Mouse (Mus musculus): ENCODE measurements around the gene Tmem198b. TPM values are rescaled to one million over a fixed set of nuclear protein-coding genes. Genes with fewer than 3 reads are reported as not detected.

The Tmem198b gene
- polyA plus RNA-seq, 1 experiment from 2014 or later, result 15.4 TPM

GRCm38 (mm10) chr10:128795581-128795980 lies 8.6 kb downstream of the Tmem198b start:
- Histone ChIP-seq H3K9ac (no peak overlapping the region), H3K9me3 (no peaks in the 10 kb centered on the region), H3K27me3 (replicated peaks) (no peaks in the 10 kb centered on the region), H3K4me2 (no peak overlapping the region), H3K4me3 (replicated peaks) (no peak overlapping the region), H3K36me3 (no peaks in the 10 kb centered on the region), H3K27ac (no peak overlapping the region), H3K4me1 (no peaks in the 10 kb centered on the region)
- 91% methylated on average over 3 of the region's 3 CpGs for WGBS
- ATAC-seq (ENCODE audit: insufficient read depth, low FRiP score, low read depth), result no peak

- ATAC-seq (ENCODE audit: insufficient read depth, low FRiP score, low read depth), result no peak
- no peak overlapping the region for H3K9ac ChIP-seq
- no peaks in the 10 kb centered on the region for H3K36me3 ChIP-seq
- H3K27ac ChIP-seq, result no peak overlapping the region
- 87% methylated on average over 5 of the region's 5 CpGs for WGBS
- H3K9me3 ChIP-seq, result no peaks in the 10 kb centered on the region
- H3K4me2 ChIP-seq, result no peak overlapping the region
- H3K4me3 ChIP-seq (replicated peaks), result no peak overlapping the region
- H3K4me1 ChIP-seq, result no peaks in the 10 kb centered on the region
- no peaks in the 10 kb centered on the region for H3K27me3 ChIP-seq (replicated peaks)
Measured at GRCm38 (mm10) chr10:128794391-128794790, 9.8 kb downstream of the Tmem198b start.

GRCm38 (mm10) chr10:128793258-128793657 lies 10.9 kb downstream of the Tmem198b start:
- Histone ChIP-seq H3K27me3 (replicated peaks) (no peaks in the 10 kb centered on the region), H3K9ac (no peak overlapping the region), H3K27ac (no peak overlapping the region), H3K4me3 (replicated peaks) (no peak overlapping the region), H3K4me2 (no peak overlapping the region), H3K4me1 (no peaks in the 10 kb centered on the region), H3K9me3 (no peaks in the 10 kb centered on the region), H3K36me3 (no peaks in the 10 kb centered on the region)
- ATAC-seq (ENCODE audit: insufficient read depth, low FRiP score, low read depth), result no peak
- WGBS, result 86% methylated on average over 1 of the region's 1 CpGs

GRCm38 (mm10) chr10:128792041-128792440 lies 12.1 kb downstream of the Tmem198b start:
- Histone ChIP-seq H3K4me1 (no peaks in the 10 kb centered on the region), H3K9ac (no peak overlapping the region), H3K27me3 (replicated peaks) (no peaks in the 10 kb centered on the region), H3K36me3 (no peaks in the 10 kb centered on the region), H3K27ac (no peak overlapping the region), H3K9me3 (no peaks in the 10 kb centered on the region), H3K4me3 (replicated peaks) (no peak overlapping the region), H3K4me2 (no peak overlapping the region)
- no peak for ATAC-seq (ENCODE audit: insufficient read depth, low FRiP score, low read depth)

- no peak within 1 kb of the TSS for H3K4me3 ChIP-seq (replicated peaks)
- H3K9ac ChIP-seq, result no peak within 1 kb of the TSS
- peak; percentile 47; the same call in 1 of the 2 replicates for ATAC-seq (ENCODE audit: insufficient read depth, low FRiP score, low read depth)
Measured at GRCm38 (mm10) chr10:128790398-128791124, 13.6 kb downstream of the Tmem198b start, which contains the start of gene Mmp19. Gene Mmp19, plus strand, starts transcription at chr10:128790910.

GRCm38 (mm10) chr10:128780200-128780599 lies 24.0 kb downstream of the Tmem198b start:
- 90% methylated on average over 1 of the region's 1 CpGs for WGBS
- H3K4me1 ChIP-seq, result no peaks in the 10 kb centered on the region; the same call in 1 of the 2 replicates
- H3K36me3 ChIP-seq, result no peaks in the 10 kb centered on the region
- no peak for ATAC-seq (ENCODE audit: insufficient read depth, low FRiP score, low read depth)
- H3K27me3 ChIP-seq (replicated peaks), result no peaks in the 10 kb centered on the region
- H3K9ac ChIP-seq, result no peak overlapping the region
- H3K4me2 ChIP-seq, result no peak overlapping the region
- no peaks in the 10 kb centered on the region for H3K9me3 ChIP-seq
- H3K27ac ChIP-seq, result no peak overlapping the region; the same call in 1 of the 2 replicates
- H3K4me3 ChIP-seq (replicated peaks), result no peak overlapping the region

More at GRCm38 (mm10) chr10:128790398-128791124, 13.6 kb downstream of the Tmem198b start, which contains the start of gene Mmp19:
- H3K9me3 ChIP-seq, result no peaks in the 10 kb centered on the region
- no peak within 1 kb of the TSS for H3K27ac ChIP-seq
- 53% methylated on average over 7 of the region's 7 CpGs for WGBS
- no peaks in the 10 kb centered on the region for H3K4me1 ChIP-seq
- no peaks in the 10 kb centered on the region for H3K36me3 ChIP-seq
- peak within 1 kb of the TSS; percentile 17; the same call in 1 of the 2 replicates for H3K4me2 ChIP-seq
- no peaks in the 10 kb centered on the region for H3K27me3 ChIP-seq (replicated peaks)

- Histone ChIP-seq H3K27me3 (replicated peaks) (no peaks in the 10 kb centered on the region), H3K36me3 (no peaks in the 10 kb centered on the region), H3K9me3 (no peaks in the 10 kb centered on the region), H3K4me3 (replicated peaks) (no peak overlapping the region), H3K4me2 (peak overlapping the region; percentile 21; the same call in 1 of the 2 replicates), H3K27ac (peak overlapping the region; percentile 86), H3K4me1 (no peaks in the 10 kb centered on the region; the same call in 1 of the 2 replicates), H3K9ac (no peak overlapping the region)
- WGBS, result 22% methylated on average over 8 of the region's 8 CpGs
- ATAC-seq (ENCODE audit: insufficient read depth, low FRiP score, low read depth), result peak; percentile 93
Measured at GRCm38 (mm10) chr10:128779011-128779795, 25.0 kb downstream of the Tmem198b start.

- Histone ChIP-seq H3K36me3 (no peaks in the 10 kb centered on the region), H3K27me3 (replicated peaks) (no peaks in the 10 kb centered on the region), H3K9ac (no peak overlapping the region), H3K4me1 (no peaks in the 10 kb centered on the region; the same call in 1 of the 2 replicates), H3K27ac (peak overlapping the region; percentile 86; the same call in 1 of the 2 replicates), H3K9me3 (no peaks in the 10 kb centered on the region), H3K4me3 (replicated peaks) (no peak overlapping the region), H3K4me2 (no peak overlapping the region)
- no peak for ATAC-seq (ENCODE audit: insufficient read depth, low FRiP score, low read depth)
- WGBS, result 88% methylated on average over 2 of the region's 2 CpGs
Measured at GRCm38 (mm10) chr10:128778441-128778840, 25.7 kb downstream of the Tmem198b start.

- no peak overlapping the region for H3K9ac ChIP-seq
- no peak for ATAC-seq (ENCODE audit: insufficient read depth, low FRiP score, low read depth)
- H3K4me2 ChIP-seq, result no peak overlapping the region
- H3K4me1 ChIP-seq, result no peaks in the 10 kb centered on the region
- no peaks in the 10 kb centered on the region for H3K36me3 ChIP-seq
- no peak overlapping the region for H3K4me3 ChIP-seq (replicated peaks)
- WGBS, result 35% methylated on average over 5 of the region's 5 CpGs
- no peak overlapping the region for H3K27ac ChIP-seq
- H3K27me3 ChIP-seq (replicated peaks), result no peaks in the 10 kb centered on the region
- no peaks in the 10 kb centered on the region for H3K9me3 ChIP-seq
Measured at GRCm38 (mm10) chr10:128773685-128774084, 30.5 kb downstream of the Tmem198b start.

GRCm38 (mm10) chr10:128772895-128773294 lies 31.3 kb downstream of the Tmem198b start:
- Histone ChIP-seq H3K4me3 (replicated peaks) (no peak overlapping the region), H3K4me1 (no peaks in the 10 kb centered on the region), H3K27me3 (replicated peaks) (no peaks in the 10 kb centered on the region), H3K27ac (no peak overlapping the region), H3K4me2 (no peak overlapping the region), H3K9ac (no peak overlapping the region), H3K9me3 (no peaks in the 10 kb centered on the region), H3K36me3 (no peaks in the 10 kb centered on the region)
- no peak for ATAC-seq (ENCODE audit: insufficient read depth, low FRiP score, low read depth)
- WGBS, result 77% methylated on average over 2 of the region's 2 CpGs
